Mouse (Mus musculus): ENCODE data around the gene 4931428F04Rik. TPM values are rescaled to one million over a fixed set of nuclear protein-coding genes. Genes with fewer than 3 reads are reported as not detected.

Gene 4931428F04Rik
- polyA plus RNA-seq, 1 experiment from 2014 or later, result 6.7 TPM

- no peak overlapping the region for H3K27ac ChIP-seq (ENCODE audit: low read length)
- ATAC-seq (replicated peaks; ENCODE audit: extremely low read depth, insufficient read depth, low FRiP score), result no peak
- H3K9ac ChIP-seq (ENCODE audit: low read length), result no peak overlapping the region
- H3K36me3 ChIP-seq (ENCODE audit: control insufficient read depth, insufficient read depth), result peaks cover 11% of the 10 kb centered on the region
- no peaks in the 10 kb centered on the region for H3K9me3 ChIP-seq (replicated peaks; ENCODE audit: control insufficient read depth, low read length)
- 80% methylated on average over 8 of the region's 8 CpGs for WGBS
- no peaks in the 10 kb centered on the region for H3K27me3 ChIP-seq (ENCODE audit: control insufficient read depth, insufficient read depth, low read length)
- no peak overlapping the region for H3K4me3 ChIP-seq (ENCODE audit: low read length)
- peaks cover 34% of the 10 kb centered on the region for H3K4me1 ChIP-seq (ENCODE audit: control insufficient read depth, insufficient read depth, low read length)
- no peak overlapping the region for H3K4me2 ChIP-seq (ENCODE audit: low read depth, low read length)
These were observed 20.5 kb upstream of the 4931428F04Rik start for GRCm38 (mm10) chr8:105310118-105310517.

GRCm38 (mm10) chr8:105309142-105309847 lies 19.6 kb upstream of the 4931428F04Rik start:
- Histone ChIP-seq H3K4me1 (ENCODE audit: control insufficient read depth, insufficient read depth, low read length) (peaks cover 38% of the 10 kb centered on the region), H3K4me3 (ENCODE audit: low read length) (no peak overlapping the region), H3K36me3 (ENCODE audit: control insufficient read depth, insufficient read depth) (peaks cover 10% of the 10 kb centered on the region), H3K27ac (ENCODE audit: low read length) (no peak overlapping the region), H3K27me3 (ENCODE audit: control insufficient read depth, insufficient read depth, low read length) (no peaks in the 10 kb centered on the region), H3K4me2 (ENCODE audit: low read depth, low read length) (no peak overlapping the region), H3K9ac (ENCODE audit: low read length) (no peak overlapping the region), H3K9me3 (replicated peaks; ENCODE audit: control insufficient read depth, low read length) (no peaks in the 10 kb centered on the region)
- 79% methylated on average over 15 of the region's 15 CpGs for whole genome bisulfite sequencing
- ATAC-seq (replicated peaks; ENCODE audit: extremely low read depth, insufficient read depth, low FRiP score), result no peak

GRCm38 (mm10) chr8:105308428-105308827 lies 18.8 kb upstream of the 4931428F04Rik start:
- no peak overlapping the region for H3K9ac ChIP-seq (ENCODE audit: low read length)
- no peaks in the 10 kb centered on the region for H3K9me3 ChIP-seq (replicated peaks; ENCODE audit: control insufficient read depth, low read length)
- H3K27me3 ChIP-seq (ENCODE audit: control insufficient read depth, insufficient read depth, low read length), result no peaks in the 10 kb centered on the region
- WGBS, result 94% methylated on average over 10 of the region's 10 CpGs
- H3K4me3 ChIP-seq (ENCODE audit: low read length), result no peak overlapping the region
- H3K4me2 ChIP-seq (ENCODE audit: low read depth, low read length), result no peak overlapping the region
- no peak for ATAC-seq (replicated peaks; ENCODE audit: extremely low read depth, insufficient read depth, low FRiP score)
- H3K36me3 ChIP-seq (ENCODE audit: control insufficient read depth, insufficient read depth), result peaks cover 13% of the 10 kb centered on the region
- peaks cover 37% of the 10 kb centered on the region for H3K4me1 ChIP-seq (ENCODE audit: control insufficient read depth, insufficient read depth, low read length)
- H3K27ac ChIP-seq (ENCODE audit: low read length), result no peak overlapping the region

- no peak for ATAC-seq (replicated peaks; ENCODE audit: extremely low read depth, insufficient read depth, low FRiP score)
- Histone ChIP-seq H3K9me3 (replicated peaks; ENCODE audit: control insufficient read depth, low read length) (no peaks in the 10 kb centered on the region), H3K27ac (ENCODE audit: low read length) (no peak overlapping the region), H3K36me3 (ENCODE audit: control insufficient read depth, insufficient read depth) (peaks cover 17% of the 10 kb centered on the region), H3K27me3 (ENCODE audit: control insufficient read depth, insufficient read depth, low read length) (no peaks in the 10 kb centered on the region), H3K9ac (ENCODE audit: low read length) (no peak overlapping the region), H3K4me2 (ENCODE audit: low read depth, low read length) (no peak overlapping the region), H3K4me1 (ENCODE audit: control insufficient read depth, insufficient read depth, low read length) (peaks cover 32% of the 10 kb centered on the region), H3K4me3 (ENCODE audit: low read length) (no peak overlapping the region)
- 97% methylated on average over 13 of the region's 13 CpGs for WGBS
These were observed 18.0 kb upstream of the 4931428F04Rik start for GRCm38 (mm10) chr8:105307670-105308069.

DNA sequence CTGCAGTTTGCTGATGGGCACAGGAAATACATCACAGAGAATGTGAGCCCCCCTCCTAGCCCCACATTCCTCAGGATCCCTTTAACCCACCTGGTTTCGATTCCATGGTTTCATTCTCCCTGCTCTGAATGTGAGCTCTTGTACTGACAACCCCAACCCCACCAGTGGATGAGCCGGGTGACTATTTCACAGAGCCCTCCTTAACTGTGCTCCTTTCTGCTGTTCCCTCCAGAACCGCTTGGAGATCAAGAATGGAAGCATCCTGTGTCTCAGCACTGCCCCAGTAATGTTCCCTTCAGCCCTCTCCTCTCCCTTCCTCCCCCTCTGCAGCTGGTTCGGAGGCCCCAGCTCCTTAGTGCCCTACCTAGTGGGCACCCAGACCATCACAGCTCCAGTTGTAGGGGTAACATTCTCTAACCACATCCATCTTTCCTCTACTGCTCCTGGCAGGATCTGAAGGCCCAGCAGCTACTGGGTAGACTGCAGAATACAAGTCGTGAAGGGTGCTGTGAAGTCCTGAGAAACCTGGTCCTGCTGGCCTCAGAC lies 16.6 kb upstream of the 4931428F04Rik start:
- H3K4me3 ChIP-seq (ENCODE audit: low read length), result peak overlapping the region; percentile 51
- 37% methylated on average over 5 of the region's 5 CpGs for WGBS
- peaks cover 24% of the 10 kb centered on the region for H3K36me3 ChIP-seq (ENCODE audit: control insufficient read depth, insufficient read depth)
- H3K4me2 ChIP-seq (ENCODE audit: low read depth, low read length), result peak overlapping the region; percentile 79
- no peaks in the 10 kb centered on the region for H3K27me3 ChIP-seq (ENCODE audit: control insufficient read depth, insufficient read depth, low read length)
- H3K27ac ChIP-seq (ENCODE audit: low read length), result peak overlapping the region; percentile 27; the same call in 1 of the 2 replicates
- H3K4me1 ChIP-seq (ENCODE audit: control insufficient read depth, insufficient read depth, low read length), result peaks cover 32% of the 10 kb centered on the region
- H3K9ac ChIP-seq (ENCODE audit: low read length), result peak overlapping the region; percentile 74
- no peaks in the 10 kb centered on the region for H3K9me3 ChIP-seq (replicated peaks; ENCODE audit: control insufficient read depth, low read length)
- no peak; the same call in 1 of the 2 replicates for ATAC-seq (replicated peaks; ENCODE audit: extremely low read depth, insufficient read depth, low FRiP score)

- Histone ChIP-seq H3K9ac (ENCODE audit: low read length) (peak within 1 kb of the TSS; percentile 74), H3K4me3 (ENCODE audit: low read length) (peak within 1 kb of the TSS; percentile 51), H3K9me3 (replicated peaks; ENCODE audit: control insufficient read depth, low read length) (no peaks in the 10 kb centered on the region), H3K27me3 (ENCODE audit: control insufficient read depth, insufficient read depth, low read length) (no peaks in the 10 kb centered on the region), H3K4me1 (ENCODE audit: control insufficient read depth, insufficient read depth, low read length) (peaks cover 32% of the 10 kb centered on the region), H3K36me3 (ENCODE audit: control insufficient read depth, insufficient read depth) (peaks cover 32% of the 10 kb centered on the region), H3K27ac (ENCODE audit: low read length) (peak within 1 kb of the TSS; percentile 77), H3K4me2 (ENCODE audit: low read depth, low read length) (peak within 1 kb of the TSS; percentile 79)
- ATAC-seq (replicated peaks; ENCODE audit: extremely low read depth, insufficient read depth, low FRiP score), result peak; percentile 49
- 9% methylated on average over 27 of the region's 30 CpGs for WGBS
These were observed 15.8 kb upstream of the 4931428F04Rik start, which contains the start of gene Elmo3 for GRCm38 (mm10) chr8:105305211-105306145. Gene Elmo3 (plus strand): TSS chr8:105305601.

- peak overlapping the region; percentile 56 for H3K27ac ChIP-seq (ENCODE audit: low read length)
- peak; percentile 45 for ATAC-seq (replicated peaks; ENCODE audit: extremely low read depth, insufficient read depth, low FRiP score)
- no peak overlapping the region for H3K4me2 ChIP-seq (ENCODE audit: low read depth, low read length)
- H3K27me3 ChIP-seq (ENCODE audit: control insufficient read depth, insufficient read depth, low read length), result no peaks in the 10 kb centered on the region
- no peaks in the 10 kb centered on the region for H3K9me3 ChIP-seq (replicated peaks; ENCODE audit: control insufficient read depth, low read length)
- no peak overlapping the region for H3K4me3 ChIP-seq (ENCODE audit: low read length)
- H3K9ac ChIP-seq (ENCODE audit: low read length), result peak overlapping the region; percentile 13; the same call in 1 of the 2 replicates
- WGBS, result 33% methylated on average over 9 of the region's 9 CpGs
- peaks cover 41% of the 10 kb centered on the region for H3K36me3 ChIP-seq (ENCODE audit: control insufficient read depth, insufficient read depth)
- H3K4me1 ChIP-seq (ENCODE audit: control insufficient read depth, insufficient read depth, low read length), result peaks cover 32% of the 10 kb centered on the region
These were observed 14.9 kb upstream of the 4931428F04Rik start for GRCm38 (mm10) chr8:105304325-105305210.

- Histone ChIP-seq H3K4me3 (ENCODE audit: low read length) (no peak overlapping the region), H3K4me2 (ENCODE audit: low read depth, low read length) (no peak overlapping the region), H3K9ac (ENCODE audit: low read length) (no peak overlapping the region), H3K9me3 (replicated peaks; ENCODE audit: control insufficient read depth, low read length) (no peaks in the 10 kb centered on the region), H3K27ac (ENCODE audit: low read length) (peak overlapping the region; percentile 56), H3K4me1 (ENCODE audit: control insufficient read depth, insufficient read depth, low read length) (peaks cover 34% of the 10 kb centered on the region), H3K27me3 (ENCODE audit: control insufficient read depth, insufficient read depth, low read length) (no peaks in the 10 kb centered on the region), H3K36me3 (ENCODE audit: control insufficient read depth, insufficient read depth) (peaks cover 43% of the 10 kb centered on the region)
- WGBS, result 57% methylated on average over 9 of the region's 9 CpGs
- ATAC-seq (replicated peaks; ENCODE audit: extremely low read depth, insufficient read depth, low FRiP score), result no peak
These were observed 14.2 kb upstream of the 4931428F04Rik start for GRCm38 (mm10) chr8:105303874-105304273.
